Comparison of ENCODE assay signal across 15 mouse cellular contexts in genomic region chr16:40685531-40685930, GRCm38 (mm10).
DNase-seq lines count a peak whose midpoint lies in the region.
"Had no signal": no experiment of that assay in that cellular context is flagged by ENCODE, and none has a peak within 500 bp of the region (broad histone marks: within the 10 kb centered on the region; RNA-seq: fewer than 3 reads in every experiment).

No protein-coding gene starts in this region.

- DNase-seq in adrenal gland, adult (ENCODE audit: inconsistent age in 2 of 2, low spot score in 1 of 2) = peak; percentile 6 to 64
- no peak for DNase-seq in adrenal gland, postnatal 36 days
- peak; percentile 5 for DNase-seq in adrenal gland, adult 8-10 months
- no peak for DNase-seq in adrenal gland, postnatal 10 days
- DNase-seq in Muller cell, postnatal 12 days (ENCODE audit: inconsistent ontology term) = peak; percentile 70
- DNase-seq in yolk sac, embryonic 10.5 days (ENCODE audit: low spot score) = no peak
- DNase-seq: B cell, adult 2 months; cerebellum, adult 11 months; cerebellum, adult 18-20 months; cerebellum, adult 8-10 months; cerebellum, adult 9-11 months; cerebellum, postnatal 14 days; cerebellum, postnatal 36 days; embryo, embryonic 11 days; gastrocnemius, adult 2 months had no signal

Comparison
In these comparisons a context has a peak if more than half of its experiments do, and no peak if none do; other contexts are left out.
1. DNase-seq: peak in adrenal gland, adult (2 of 2), adrenal gland, adult 8-10 months (single experiment) and Muller cell, postnatal 12 days (single experiment); none in adrenal gland, postnatal 36 days (0 of 2), adrenal gland, postnatal 10 days (single experiment) and yolk sac, embryonic 10.5 days (single experiment).